Mouse (Mus musculus): Measurements from ENCODE around the gene Rnf4. TPM values are rescaled to one million over a fixed set of nuclear protein-coding genes. Genes with fewer than 3 reads are reported as not detected.

Gene Rnf4
- polyA plus RNA-seq, 1 experiment from 2014 or later: 138 TPM

GRCm38 (mm10) chr5:34385616-34386015, 49.5 kb downstream of the Rnf4 start:
- no peaks in the 10 kb centered on the region for H3K4me1 ChIP-seq
- 95% methylated on average over 5 of the region's 5 CpGs for WGBS
- H3K27ac ChIP-seq: no peak overlapping the region
- H3K9ac ChIP-seq: no peak overlapping the region
- no peak overlapping the region for H3K4me2 ChIP-seq
- ATAC-seq (ENCODE audit: insufficient read depth, low FRiP score, low read depth): no peak
- no peak overlapping the region for H3K4me3 ChIP-seq (replicated peaks)
- H3K27me3 ChIP-seq (replicated peaks): no peaks in the 10 kb centered on the region
- H3K36me3 ChIP-seq: 0 out of 2 replicates have a peak, but pooled peaks cover 5% of the 10 kb centered on the region
- H3K9me3 ChIP-seq: no peaks in the 10 kb centered on the region

- Histone ChIP-seq H3K4me2 (no peak overlapping the region), H3K9me3 (no peaks in the 10 kb centered on the region), H3K9ac (no peak overlapping the region), H3K4me1 (no peaks in the 10 kb centered on the region), H3K4me3 (replicated peaks) (no peak overlapping the region), H3K27me3 (replicated peaks) (no peaks in the 10 kb centered on the region), H3K36me3 (0 out of 2 replicates have a peak, but pooled peaks cover 5% of the 10 kb centered on the region), H3K27ac (no peak overlapping the region)
- no peak for ATAC-seq (ENCODE audit: insufficient read depth, low FRiP score, low read depth)
- WGBS: 93% methylated on average over 2 of the region's 2 CpGs
Observed at GRCm38 (mm10) chr5:34386744-34387143, 50.7 kb downstream of the Rnf4 start.

- Histone ChIP-seq H3K36me3 (no peaks in the 10 kb centered on the region), H3K9ac (no peak overlapping the region), H3K4me1 (no peaks in the 10 kb centered on the region), H3K4me2 (no peak overlapping the region), H3K27me3 (replicated peaks) (no peaks in the 10 kb centered on the region), H3K4me3 (replicated peaks) (no peak overlapping the region), H3K9me3 (no peaks in the 10 kb centered on the region), H3K27ac (no peak overlapping the region)
- no peak for ATAC-seq (ENCODE audit: insufficient read depth, low FRiP score, low read depth)
- 89% methylated on average over 8 of the region's 8 CpGs for WGBS
Observed at GRCm38 (mm10) chr5:34393251-34393650, 57.2 kb downstream of the Rnf4 start.

GRCm38 (mm10) chr5:34395347-34395746, 59.3 kb downstream of the Rnf4 start:
- no peak overlapping the region for H3K4me3 ChIP-seq (replicated peaks)
- H3K9me3 ChIP-seq: no peaks in the 10 kb centered on the region
- 79% methylated on average over 1 of the region's 1 CpGs for WGBS
- no peaks in the 10 kb centered on the region for H3K27me3 ChIP-seq (replicated peaks)
- H3K4me2 ChIP-seq: no peak overlapping the region
- no peaks in the 10 kb centered on the region for H3K4me1 ChIP-seq
- H3K27ac ChIP-seq: no peak overlapping the region
- no peaks in the 10 kb centered on the region for H3K36me3 ChIP-seq
- no peak for ATAC-seq (ENCODE audit: insufficient read depth, low FRiP score, low read depth)
- no peak overlapping the region for H3K9ac ChIP-seq

- Histone ChIP-seq H3K4me1 (no peaks in the 10 kb centered on the region), H3K4me3 (replicated peaks) (no peak overlapping the region), H3K36me3 (no peaks in the 10 kb centered on the region), H3K27me3 (replicated peaks) (no peaks in the 10 kb centered on the region), H3K9ac (no peak overlapping the region), H3K9me3 (no peaks in the 10 kb centered on the region), H3K27ac (no peak overlapping the region), H3K4me2 (no peak overlapping the region)
- 65% methylated on average over 2 of the region's 2 CpGs for WGBS
- ATAC-seq (ENCODE audit: insufficient read depth, low FRiP score, low read depth): no peak
Observed at GRCm38 (mm10) chr5:34395850-34396540, 59.9 kb downstream of the Rnf4 start.

GRCm38 (mm10) chr5:34397866-34398265, 61.8 kb downstream of the Rnf4 start:
- H3K4me3 ChIP-seq (replicated peaks): no peak overlapping the region
- no peaks in the 10 kb centered on the region for H3K9me3 ChIP-seq
- H3K4me1 ChIP-seq: no peaks in the 10 kb centered on the region
- no peak overlapping the region for H3K9ac ChIP-seq
- H3K27me3 ChIP-seq (replicated peaks): no peaks in the 10 kb centered on the region
- H3K36me3 ChIP-seq: no peaks in the 10 kb centered on the region
- no peak overlapping the region for H3K4me2 ChIP-seq
- WGBS: 93% methylated on average over 2 of the region's 2 CpGs
- H3K27ac ChIP-seq: no peak overlapping the region
- no peak for ATAC-seq (ENCODE audit: insufficient read depth, low FRiP score, low read depth)

- WGBS: 62% methylated on average over 1 of the region's 1 CpGs
- no peaks in the 10 kb centered on the region for H3K27me3 ChIP-seq (replicated peaks)
- no peak overlapping the region for H3K4me2 ChIP-seq
- H3K9me3 ChIP-seq: no peaks in the 10 kb centered on the region
- ATAC-seq (ENCODE audit: insufficient read depth, low FRiP score, low read depth): no peak
- no peak overlapping the region for H3K4me3 ChIP-seq (replicated peaks)
- no peaks in the 10 kb centered on the region for H3K36me3 ChIP-seq
- no peak overlapping the region for H3K27ac ChIP-seq
- no peak overlapping the region for H3K9ac ChIP-seq
- no peaks in the 10 kb centered on the region for H3K4me1 ChIP-seq
Observed at GRCm38 (mm10) chr5:34398326-34398725, 62.2 kb downstream of the Rnf4 start.

Other genes with a start within 250 kb of the Rnf4 start
- gene Poln, start 166.8 kb upstream of the Rnf4 start, polyA plus RNA-seq (2015; fragmentation: Nextera tagmentation; extraction: Ambion mirVana): 0.81 and 0.92 TPM in 2 replicates
- gene Haus3, start 166.8 kb upstream of the Rnf4 start, polyA plus RNA-seq (2015; fragmentation: Nextera tagmentation; extraction: Ambion mirVana): 33.7 and 35.9 TPM in 2 replicates
- 28.7 and 34.7 TPM in 2 replicates for gene Mxd4, start 148.6 kb upstream of the Rnf4 start, polyA plus RNA-seq (2015; fragmentation: Nextera tagmentation; extraction: Ambion mirVana)
- gene Zfyve28, start 47.8 kb upstream of the Rnf4 start, polyA plus RNA-seq (2015; fragmentation: Nextera tagmentation; extraction: Ambion mirVana): 0.53 and 0.62 TPM in 2 replicates
- not detected in 2 replicates for gene Cfap99, start 47.7 kb upstream of the Rnf4 start, polyA plus RNA-seq (2015; fragmentation: Nextera tagmentation; extraction: Ambion mirVana)
- 10.3 and 11.8 TPM in 2 replicates for gene Fam193a, start 33.6 kb downstream of the Rnf4 start, polyA plus RNA-seq (2015; fragmentation: Nextera tagmentation; extraction: Ambion mirVana)
- 22.9 and 23.2 TPM in 2 replicates for gene Tnip2, start 177.7 kb downstream of the Rnf4 start, polyA plus RNA-seq (2015; fragmentation: Nextera tagmentation; extraction: Ambion mirVana)
- gene Sh3bp2, start 189.5 kb downstream of the Rnf4 start, polyA plus RNA-seq (2015; fragmentation: Nextera tagmentation; extraction: Ambion mirVana): 5.9 and 10.9 TPM in 2 replicates
- 162 and 168 TPM in 2 replicates for gene Add1, start 237.4 kb downstream of the Rnf4 start, polyA plus RNA-seq (2015; fragmentation: Nextera tagmentation; extraction: Ambion mirVana)

Measured in stomach, embryonic 15.5 days (tissue).